Mouse (Mus musculus): Measurements from ENCODE around the gene Elfn2. TPM values are rescaled to one million over a fixed set of nuclear protein-coding genes. Genes with fewer than 3 reads are reported as not detected.

Gene Elfn2
- polyA plus RNA-seq, 1 experiment from 2014 or later = 0.06 TPM

DNA sequence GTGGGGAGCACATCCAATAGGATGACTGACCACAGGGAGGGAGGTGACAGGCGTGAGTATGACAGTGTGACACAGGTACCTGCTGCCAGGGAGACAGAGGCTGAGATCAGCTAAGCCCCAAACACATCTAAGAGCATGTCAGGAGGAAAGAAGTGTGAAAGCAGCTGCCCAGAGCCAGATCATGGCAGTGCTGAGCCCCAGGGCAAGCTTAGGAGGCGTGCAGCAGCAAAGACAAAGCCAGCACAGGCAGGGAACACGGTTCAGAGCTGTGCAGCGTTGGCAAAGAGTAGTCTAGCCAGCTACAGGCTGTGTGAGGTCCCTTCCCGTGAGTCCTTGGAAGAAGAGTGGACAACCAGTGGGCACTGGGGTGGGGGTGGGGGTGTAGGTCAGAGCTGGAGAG lies 40.9 kb downstream of the Elfn2 start:
- TF ChIP-seq EP300 (optimal IDR thresholded peaks at IDR 0.05) (no peak), CTCF (IDR thresholded peaks at IDR 0.05; ENCODE audit: low read depth) (no peak)
- H3K27me3 ChIP-seq (ENCODE audit: control insufficient read depth, insufficient read depth, low read length) = no peaks in the 10 kb centered on the region
- DNase-seq (ENCODE audit: low spot score) (no peak), ATAC-seq (ENCODE audit: low FRiP score, low TSS enrichment) (no peak)
- WGBS = 62% methylated on average over 5 of the region's 5 CpGs
- H3K9ac ChIP-seq (ENCODE audit: low read length) = no peak overlapping the region
- H3K36me3 ChIP-seq (ENCODE audit: control insufficient read depth, insufficient read depth, low read length) = no peaks in the 10 kb centered on the region
- no peak overlapping the region for H3K4me2 ChIP-seq (replicated peaks; ENCODE audit: low read depth)
- no peaks in the 10 kb centered on the region for H3K9me3 ChIP-seq (ENCODE audit: control insufficient read depth, low read length)
- no peak overlapping the region for H3K4me3 ChIP-seq (ENCODE audit: low read depth, low read length)
- no peaks in the 10 kb centered on the region for H3K4me1 ChIP-seq (replicated peaks; ENCODE audit: control insufficient read depth, insufficient read depth)
- H3K27ac ChIP-seq (replicated peaks) = no peak overlapping the region

DNA sequence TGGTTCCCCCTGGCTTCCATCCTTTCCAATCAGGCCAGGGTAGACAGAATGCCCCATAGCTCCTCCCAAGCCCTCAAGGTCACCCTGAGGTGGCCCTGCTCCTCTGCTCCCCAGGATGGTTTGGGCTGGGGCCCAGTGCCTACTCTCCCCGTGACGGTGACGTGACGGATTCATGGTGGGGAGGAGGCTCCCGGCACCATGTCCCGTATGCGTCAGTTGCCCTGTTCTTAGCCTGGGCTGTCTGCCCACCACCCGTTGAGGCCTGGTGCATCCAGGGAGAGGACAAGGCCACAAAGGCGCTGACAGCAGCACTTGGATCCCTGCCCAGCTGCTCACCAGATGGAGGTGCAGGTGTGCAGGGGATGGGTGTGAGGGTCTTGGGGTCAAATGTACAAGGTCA lies 41.6 kb downstream of the Elfn2 start:
- WGBS = 72% methylated on average over 9 of the region's 9 CpGs

DNA sequence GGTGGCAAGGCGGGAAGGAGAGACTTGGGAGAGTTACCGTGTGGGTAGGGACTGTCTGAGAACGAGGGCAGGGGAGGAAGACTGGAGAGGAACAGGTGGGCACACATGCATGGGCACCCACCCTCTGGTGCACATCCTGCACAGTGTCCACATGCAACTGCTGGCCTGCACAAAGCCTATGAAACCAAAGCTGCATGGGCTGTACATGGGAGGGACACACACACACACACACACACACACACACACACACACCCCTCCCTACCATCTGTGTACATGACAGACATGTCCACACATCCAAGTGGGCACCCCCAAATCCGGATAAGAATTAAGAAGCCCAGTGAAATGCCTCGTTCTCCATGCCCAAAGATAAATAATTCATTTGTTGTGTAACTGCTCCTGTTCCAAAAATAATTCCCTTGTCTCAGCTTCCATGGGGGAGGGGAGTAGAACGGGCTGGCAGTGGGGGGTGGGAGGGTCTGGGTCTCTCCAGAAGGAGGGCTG lies 43.6 kb downstream of the Elfn2 start:
- H3K27me3 ChIP-seq (ENCODE audit: control insufficient read depth, insufficient read depth, low read length) = no peaks in the 10 kb centered on the region; the same call in 1 of the 2 replicates
- 47% methylated on average over 6 of the region's 6 CpGs for WGBS

More for the DNA sequence above, 41.6 kb downstream of the Elfn2 start:
- no peak for DNase-seq (ENCODE audit: low spot score)
- no peak for ATAC-seq (ENCODE audit: low FRiP score, low TSS enrichment)
- H3K36me3 ChIP-seq (ENCODE audit: control insufficient read depth, insufficient read depth, low read length) = no peaks in the 10 kb centered on the region
- H3K9me3 ChIP-seq (ENCODE audit: control insufficient read depth, low read length) = no peaks in the 10 kb centered on the region
- TF ChIP-seq CTCF (IDR thresholded peaks at IDR 0.05; ENCODE audit: low read depth) (no peak), EP300 (optimal IDR thresholded peaks at IDR 0.05) (no peak)
- H3K27ac ChIP-seq (replicated peaks) = no peak overlapping the region
- no peak overlapping the region for H3K4me3 ChIP-seq (ENCODE audit: low read depth, low read length)
- no peaks in the 10 kb centered on the region for H3K4me1 ChIP-seq (replicated peaks; ENCODE audit: control insufficient read depth, insufficient read depth)
- H3K9ac ChIP-seq (ENCODE audit: low read length) = no peak overlapping the region
- no peak overlapping the region for H3K4me2 ChIP-seq (replicated peaks; ENCODE audit: low read depth)
- no peaks in the 10 kb centered on the region; the same call in 1 of the 2 replicates for H3K27me3 ChIP-seq (ENCODE audit: control insufficient read depth, insufficient read depth, low read length)

DNA sequence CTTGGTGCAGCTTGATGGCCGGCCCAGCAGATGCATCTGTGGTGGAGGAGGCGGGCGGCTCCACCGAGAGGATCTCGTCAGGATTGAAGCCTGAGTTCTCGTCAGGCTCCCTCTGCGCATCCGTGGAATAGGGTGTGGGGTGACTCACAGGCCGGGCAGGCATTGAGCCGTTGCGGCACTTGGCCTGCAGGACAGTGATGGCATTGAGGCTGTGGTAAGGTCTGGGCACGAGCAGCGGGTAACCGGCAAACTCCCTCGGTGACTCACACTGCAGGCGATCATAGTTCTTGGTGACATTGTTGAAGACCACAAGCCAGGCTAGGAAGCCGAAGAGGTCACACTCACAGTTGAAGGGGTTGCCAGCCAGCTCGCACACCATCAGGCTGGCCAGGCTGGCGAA lies 45.1 kb downstream of the Elfn2 start:
- ATAC-seq (ENCODE audit: low FRiP score, low TSS enrichment) (no peak), DNase-seq (ENCODE audit: low spot score) (no peak)
- Histone ChIP-seq H3K9ac (ENCODE audit: low read length) (no peak overlapping the region), H3K4me2 (replicated peaks; ENCODE audit: low read depth) (no peak overlapping the region), H3K4me1 (replicated peaks; ENCODE audit: control insufficient read depth, insufficient read depth) (no peaks in the 10 kb centered on the region), H3K27ac (replicated peaks) (no peak overlapping the region), H3K36me3 (ENCODE audit: control insufficient read depth, insufficient read depth, low read length) (no peaks in the 10 kb centered on the region), H3K27me3 (ENCODE audit: control insufficient read depth, insufficient read depth, low read length) (no peaks in the 10 kb centered on the region; the same call in 1 of the 2 replicates), H3K4me3 (ENCODE audit: low read depth, low read length) (no peak overlapping the region), H3K9me3 (ENCODE audit: control insufficient read depth, low read length) (no peaks in the 10 kb centered on the region)
- TF ChIP-seq CTCF (IDR thresholded peaks at IDR 0.05; ENCODE audit: low read depth) (no peak), EP300 (optimal IDR thresholded peaks at IDR 0.05) (no peak)
- WGBS = 80% methylated on average over 19 of the region's 19 CpGs

More for the DNA sequence above, 43.6 kb downstream of the Elfn2 start:
- no peak for TF ChIP-seq EP300 (optimal IDR thresholded peaks at IDR 0.05)
- TF ChIP-seq CTCF (IDR thresholded peaks at IDR 0.05; ENCODE audit: low read depth) = no peak
- Histone ChIP-seq H3K27ac (replicated peaks) (no peak overlapping the region), H3K36me3 (ENCODE audit: control insufficient read depth, insufficient read depth, low read length) (no peaks in the 10 kb centered on the region), H3K9ac (ENCODE audit: low read length) (no peak overlapping the region), H3K4me3 (ENCODE audit: low read depth, low read length) (no peak overlapping the region), H3K4me1 (replicated peaks; ENCODE audit: control insufficient read depth, insufficient read depth) (no peaks in the 10 kb centered on the region), H3K4me2 (replicated peaks; ENCODE audit: low read depth) (no peak overlapping the region), H3K9me3 (ENCODE audit: control insufficient read depth, low read length) (no peaks in the 10 kb centered on the region)
- DNase-seq (ENCODE audit: low spot score) (no peak), ATAC-seq (ENCODE audit: low FRiP score, low TSS enrichment) (no peak)

DNA sequence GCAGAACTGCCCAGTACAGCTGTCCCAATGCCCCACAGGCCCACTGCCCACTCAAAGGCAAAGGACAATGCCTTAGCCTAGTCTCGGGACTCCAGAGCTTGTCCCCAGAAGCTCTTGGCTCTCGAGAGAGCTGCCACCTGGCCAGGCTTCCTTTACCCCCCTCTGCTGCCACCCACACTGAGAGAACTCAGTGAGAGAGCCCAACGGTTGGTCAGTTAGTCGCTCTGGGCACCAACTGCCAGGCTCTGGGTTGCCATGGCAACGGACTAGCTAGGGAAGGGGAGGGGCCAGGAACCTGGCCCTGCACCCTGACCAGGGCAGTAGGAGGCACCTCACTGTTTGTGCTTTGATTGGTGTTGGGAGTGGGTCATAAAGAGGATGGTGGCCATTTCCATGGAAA lies 48.2 kb downstream of the Elfn2 start:
- Histone ChIP-seq H3K4me2 (replicated peaks; ENCODE audit: low read depth) (no peak overlapping the region), H3K9me3 (ENCODE audit: control insufficient read depth, low read length) (no peaks in the 10 kb centered on the region), H3K4me1 (replicated peaks; ENCODE audit: control insufficient read depth, insufficient read depth) (no peaks in the 10 kb centered on the region), H3K27ac (replicated peaks) (no peak overlapping the region), H3K27me3 (ENCODE audit: control insufficient read depth, insufficient read depth, low read length) (no peaks in the 10 kb centered on the region; the same call in 1 of the 2 replicates), H3K36me3 (ENCODE audit: control insufficient read depth, insufficient read depth, low read length) (no peaks in the 10 kb centered on the region), H3K4me3 (ENCODE audit: low read depth, low read length) (no peak overlapping the region), H3K9ac (ENCODE audit: low read length) (no peak overlapping the region)
- 31% methylated on average over 5 of the region's 5 CpGs for WGBS
- DNase-seq (ENCODE audit: low spot score) (peak; percentile 22), ATAC-seq (ENCODE audit: low FRiP score, low TSS enrichment) (no peak)
- TF ChIP-seq CTCF (IDR thresholded peaks at IDR 0.05; ENCODE audit: low read depth) (no peak), EP300 (optimal IDR thresholded peaks at IDR 0.05) (no peak)

DNA sequence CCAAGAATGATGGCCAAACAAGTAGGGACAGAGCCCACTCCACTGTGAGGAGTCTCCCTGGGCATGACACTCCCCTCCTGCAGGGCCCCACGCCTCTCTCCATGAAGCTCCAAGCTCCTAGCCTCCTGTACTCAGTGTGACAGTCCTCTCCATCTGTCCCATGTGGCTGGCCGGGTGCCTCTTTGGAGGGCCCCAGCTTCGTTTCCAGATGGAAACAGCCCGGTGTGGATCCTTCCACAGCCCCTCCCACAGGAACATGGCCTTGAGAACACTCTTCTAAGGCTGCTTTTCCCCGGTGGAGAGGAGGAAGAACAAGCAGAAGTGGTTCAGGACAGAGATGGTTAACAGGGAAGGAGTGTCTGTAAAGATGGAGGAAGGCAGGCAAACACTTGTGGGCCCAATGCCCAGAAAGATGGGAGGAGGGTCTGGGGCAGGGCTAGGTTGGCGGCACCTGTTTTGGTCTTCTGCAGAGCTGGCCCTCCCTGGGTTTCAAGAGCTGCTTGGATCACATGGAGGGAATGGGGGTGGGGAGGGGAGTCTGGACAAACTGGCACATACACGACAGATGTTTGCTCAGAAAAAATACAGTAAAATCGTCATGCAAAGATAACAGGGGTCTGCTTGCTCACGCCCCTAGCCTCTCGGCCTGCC lies 49.2 kb downstream of the Elfn2 start:
- H3K27ac ChIP-seq (replicated peaks) = no peak overlapping the region
- no peaks in the 10 kb centered on the region for H3K9me3 ChIP-seq (ENCODE audit: control insufficient read depth, low read length)
- H3K27me3 ChIP-seq (ENCODE audit: control insufficient read depth, insufficient read depth, low read length) = no peaks in the 10 kb centered on the region; the same call in 1 of the 2 replicates
- H3K36me3 ChIP-seq (ENCODE audit: control insufficient read depth, insufficient read depth, low read length) = no peaks in the 10 kb centered on the region
- H3K9ac ChIP-seq (ENCODE audit: low read length) = no peak overlapping the region
- H3K4me2 ChIP-seq (replicated peaks; ENCODE audit: low read depth) = no peak overlapping the region
- ATAC-seq (ENCODE audit: low FRiP score, low TSS enrichment) (no peak), DNase-seq (ENCODE audit: low spot score) (peak; percentile 37)
- H3K4me3 ChIP-seq (ENCODE audit: low read depth, low read length) = no peak overlapping the region
- no peaks in the 10 kb centered on the region for H3K4me1 ChIP-seq (replicated peaks; ENCODE audit: control insufficient read depth, insufficient read depth)
- TF ChIP-seq EP300 (optimal IDR thresholded peaks at IDR 0.05) = no peak
- 38% methylated on average over 10 of the region's 10 CpGs for WGBS
